Mouse (Mus musculus) testis, postnatal 10 days (tissue): ENCODE results near the gene Cbx3.
"Not testable (repeated sequence)": the region's sequence is repeated elsewhere in the genome, so short reads cannot be mapped to it uniquely, and the experiment has no call there.

Source experiments
- DNase-seq: peaks from one replicate; pipeline ENCODE4 v3.0.0; 2021; ENCODE audit warnings: low spot score

The Cbx3 gene

DNA sequence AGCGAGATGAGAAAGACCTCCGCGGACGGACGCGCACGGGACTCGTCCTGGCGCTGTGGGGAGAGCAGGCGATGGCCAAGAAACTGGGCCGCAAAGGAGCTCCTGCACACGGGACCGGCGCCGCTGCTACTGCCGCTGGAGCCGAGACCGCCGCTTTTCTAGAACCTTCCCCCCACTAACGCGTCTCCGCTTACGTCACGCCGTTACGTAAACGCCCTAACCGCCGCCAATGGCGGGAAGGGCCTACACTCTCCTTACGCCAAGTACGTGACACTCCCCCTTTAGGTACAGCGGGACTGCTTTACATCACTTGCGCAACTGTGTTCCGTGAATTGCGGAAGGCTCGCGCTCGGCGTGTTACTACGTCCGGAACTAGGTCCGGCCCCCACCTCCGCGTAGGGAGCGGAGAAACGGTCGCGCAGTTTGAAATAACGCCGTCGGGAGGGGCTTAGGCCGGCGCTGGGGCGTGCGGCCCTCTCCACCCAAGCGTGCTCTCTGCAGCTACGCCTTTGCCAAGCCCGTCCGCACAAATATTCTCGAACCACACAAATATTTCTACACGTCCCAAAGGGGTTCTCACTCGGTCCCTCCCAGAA is 347 bp upstream of the Cbx3 start, which contains the start of gene Hnrnpa2b1:
Gene Hnrnpa2b1, minus strand, starts transcription at position 180 of the 596 bp plus-strand sequence.
- peak; percentile 98 for DNase-seq

DNA sequence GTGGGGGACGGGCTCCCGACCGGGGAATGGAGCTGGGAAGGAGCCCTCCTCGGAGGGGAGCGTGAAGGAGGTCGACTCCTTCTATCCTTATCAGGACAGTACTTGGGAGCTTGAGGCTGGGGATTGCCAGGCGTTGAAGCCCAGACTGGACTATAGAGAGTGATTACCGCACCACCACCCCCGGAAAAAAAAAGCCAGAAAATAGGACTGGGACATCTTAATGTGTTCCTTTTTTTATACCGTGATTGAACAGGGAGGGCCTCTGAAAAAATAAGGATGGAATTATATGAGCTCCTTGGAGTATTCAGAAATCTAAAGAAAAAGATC is 982 bp downstream of the Cbx3 start:
- no peak for DNase-seq

DNA sequence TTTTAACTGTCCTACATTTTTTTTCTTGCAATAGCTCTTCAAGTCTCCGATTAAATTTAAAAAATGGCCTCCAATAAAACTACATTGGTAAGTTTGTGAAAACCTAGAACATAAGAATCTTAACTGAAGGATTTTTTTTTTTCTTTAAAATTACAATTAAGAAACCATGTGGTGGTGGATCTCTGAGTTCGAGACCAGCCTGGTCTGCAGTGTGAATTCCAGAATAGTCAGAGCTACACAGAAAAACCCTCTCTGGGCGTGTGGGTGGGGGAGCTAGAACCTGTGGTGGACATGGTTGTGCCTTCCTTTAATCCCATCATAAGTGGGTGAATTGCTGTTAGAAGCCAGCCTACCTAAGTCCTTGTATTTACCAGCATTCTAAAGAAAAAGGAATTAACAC is 1.6 kb downstream of the Cbx3 start:
- DNase-seq = no peak

DNA sequence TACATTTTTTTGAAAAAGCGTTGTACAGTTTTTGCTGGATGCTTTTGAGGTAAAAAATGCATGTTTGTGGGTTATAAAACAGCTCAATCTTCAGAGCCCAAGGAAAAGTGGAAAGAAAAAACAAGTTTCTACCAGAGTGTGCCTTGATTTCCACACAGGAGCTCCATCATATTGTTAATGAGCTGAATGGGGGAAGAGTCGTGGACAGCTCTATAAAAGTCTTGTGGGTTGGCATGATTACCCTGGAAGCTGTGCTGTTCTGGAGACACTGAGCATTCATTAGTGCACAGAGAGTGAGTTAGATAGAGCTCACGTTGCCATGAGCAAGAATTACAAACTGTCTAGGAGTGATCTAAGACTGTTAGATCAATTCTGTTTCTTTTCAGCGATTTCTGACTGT is 2.1 kb downstream of the Cbx3 start:
- no peak for DNase-seq

DNA sequence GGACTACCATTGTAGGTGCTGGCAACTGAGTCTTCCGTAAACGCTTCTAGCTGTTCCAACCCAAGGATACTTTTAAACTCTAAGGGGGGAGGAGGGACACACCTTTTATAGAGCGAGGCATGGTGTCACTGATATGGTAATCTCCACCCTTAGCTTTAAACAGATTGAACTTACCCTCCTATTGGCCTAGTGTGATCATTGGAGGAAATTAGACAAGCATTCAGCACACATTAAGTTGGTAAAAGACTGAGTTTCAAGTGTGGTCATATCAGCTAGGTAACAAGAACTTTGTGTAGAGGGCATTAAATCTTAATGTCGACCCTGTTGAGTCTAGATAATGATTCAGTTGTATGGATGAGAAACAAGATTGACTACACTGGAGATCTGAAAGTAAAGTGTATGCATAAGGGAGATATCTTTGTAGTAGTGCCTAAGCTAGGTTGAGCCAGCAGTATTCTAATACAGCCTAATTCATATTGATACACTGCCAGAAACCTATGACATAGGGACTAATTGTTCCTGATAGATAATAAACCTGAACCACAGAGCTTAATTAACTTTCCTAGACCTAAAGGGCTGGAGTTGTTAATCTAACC is 9.1 kb downstream of the Cbx3 start:
- no peak for DNase-seq

DNA sequence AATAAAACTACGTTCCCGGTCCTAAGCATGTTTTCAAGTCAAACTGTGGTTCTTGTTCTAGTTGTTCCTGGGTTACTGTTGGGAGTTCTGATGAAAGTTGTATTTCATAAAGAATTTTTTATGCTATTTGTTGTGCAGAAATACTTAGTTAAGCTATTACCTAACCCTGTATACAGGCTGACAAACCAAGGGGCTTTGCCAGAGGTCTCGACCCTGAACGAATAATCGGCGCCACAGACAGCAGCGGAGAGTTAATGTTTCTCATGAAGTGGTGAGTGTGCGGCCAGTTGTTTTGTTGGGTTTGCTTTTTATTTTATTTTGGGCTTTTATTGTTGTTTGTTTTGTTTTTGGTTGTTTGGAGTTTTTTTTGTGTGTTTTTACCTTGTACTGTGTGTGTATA is 11.4 kb downstream of the Cbx3 start:
- no peak for DNase-seq

DNA sequence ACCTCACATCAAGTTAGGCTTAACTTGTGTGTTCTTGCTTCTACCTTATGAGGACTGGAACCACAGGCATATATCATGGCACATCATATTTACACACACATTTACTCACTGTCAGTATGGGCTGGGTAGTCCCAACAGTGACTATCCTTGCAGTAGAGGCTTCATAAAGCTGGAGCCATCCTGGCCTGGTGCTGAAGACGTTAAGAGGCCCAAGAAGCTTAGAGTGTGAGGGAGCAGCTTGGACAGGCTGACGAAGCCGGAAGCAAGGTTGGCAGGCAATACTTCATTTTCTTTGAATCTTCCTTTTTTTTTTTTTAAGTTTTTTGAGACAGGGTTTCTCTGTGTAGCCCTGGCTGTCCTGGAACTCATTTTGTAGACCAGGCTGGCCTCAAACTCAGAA is 13.7 kb downstream of the Cbx3 start:
- no peak for DNase-seq

DNA sequence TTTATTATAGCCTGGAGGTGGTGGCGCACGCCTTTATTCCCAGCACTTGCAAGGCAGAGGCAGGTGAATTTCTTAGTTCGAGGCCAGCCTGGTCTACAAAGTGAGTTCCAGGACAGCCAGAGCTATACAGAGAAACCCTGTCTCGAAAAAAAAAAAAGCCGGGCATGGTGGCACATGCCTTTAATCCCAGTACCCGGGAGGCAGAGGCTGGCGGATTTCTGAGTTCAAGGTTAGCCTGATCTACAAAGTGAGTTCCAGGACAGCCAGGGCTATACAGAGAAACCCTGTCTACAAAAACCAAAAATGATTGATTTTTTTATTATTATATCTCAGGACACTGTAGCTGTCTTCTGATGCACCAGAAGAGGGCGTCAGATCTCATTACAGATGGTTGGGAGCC is 14.4 kb downstream of the Cbx3 start:
- not testable (repeated sequence) for DNase-seq

DNA sequence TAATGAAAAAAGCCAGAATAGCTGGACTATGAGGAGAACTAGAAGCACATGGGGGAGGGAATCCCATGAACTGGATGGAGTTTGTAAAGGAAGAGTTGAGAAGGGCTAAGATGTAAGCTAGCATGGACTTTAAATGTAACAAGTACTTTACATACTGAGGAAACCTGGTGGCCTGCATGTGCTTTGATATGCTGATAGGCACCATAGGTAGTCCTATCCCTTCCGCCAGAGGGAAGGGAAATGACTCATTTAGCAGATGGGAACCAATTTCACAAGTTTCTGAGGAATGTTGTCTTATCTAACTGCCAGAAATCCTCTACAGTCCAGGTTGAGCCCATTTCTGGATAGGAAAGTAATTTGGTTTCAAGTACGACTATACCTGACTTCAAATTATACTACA is 15.5 kb downstream of the Cbx3 start:
- DNase-seq = no peak

DNA sequence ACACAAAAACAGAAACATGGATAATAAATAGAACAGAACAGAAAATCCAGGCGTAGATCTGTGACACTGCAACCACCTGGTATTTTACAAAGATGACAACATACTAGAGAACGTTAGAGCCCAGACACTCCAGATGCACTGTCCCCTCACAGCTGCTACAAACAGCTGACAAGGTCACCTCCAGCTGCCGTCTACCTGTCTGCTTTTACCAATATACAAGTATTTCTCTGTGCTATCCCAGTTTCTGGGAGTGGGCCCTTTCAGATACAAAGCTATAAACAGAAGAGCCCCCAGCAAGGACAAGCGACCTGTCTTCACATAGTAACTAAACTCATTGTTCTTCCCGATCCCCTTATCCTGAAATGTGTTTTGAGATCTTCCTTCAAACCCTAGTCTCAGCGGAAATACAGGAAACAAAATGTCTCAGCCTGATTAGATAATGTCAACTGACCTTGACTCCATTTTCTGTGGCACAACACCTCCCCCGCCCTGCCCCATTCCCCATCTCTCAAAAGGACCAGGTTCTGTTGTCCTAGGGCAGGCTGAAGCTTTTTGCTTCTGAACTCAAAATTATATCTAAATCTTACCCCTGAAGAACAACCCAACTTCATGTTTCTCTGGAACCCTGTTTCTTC is 16.0 kb downstream of the Cbx3 start:
- DNase-seq = no peak

DNA sequence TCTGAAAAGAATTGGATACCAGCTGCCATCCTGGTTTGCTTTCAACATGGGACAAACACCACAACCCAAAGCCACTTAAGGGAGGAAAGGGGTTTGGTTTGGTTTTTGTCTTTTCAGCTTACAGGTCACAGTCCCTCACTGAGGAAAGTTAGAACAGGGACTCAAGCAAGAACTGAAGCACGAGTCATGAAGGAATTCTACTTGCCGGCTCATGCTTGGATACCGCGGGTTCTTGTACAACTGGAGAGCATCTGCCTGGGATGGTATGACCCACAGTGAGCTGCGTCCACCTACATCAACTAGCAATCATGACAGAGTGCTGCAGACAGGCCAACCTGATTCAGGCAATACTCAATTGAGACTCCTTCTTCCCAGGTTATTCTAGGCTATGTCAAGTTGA is 16.6 kb downstream of the Cbx3 start:
- no peak for DNase-seq

DNA sequence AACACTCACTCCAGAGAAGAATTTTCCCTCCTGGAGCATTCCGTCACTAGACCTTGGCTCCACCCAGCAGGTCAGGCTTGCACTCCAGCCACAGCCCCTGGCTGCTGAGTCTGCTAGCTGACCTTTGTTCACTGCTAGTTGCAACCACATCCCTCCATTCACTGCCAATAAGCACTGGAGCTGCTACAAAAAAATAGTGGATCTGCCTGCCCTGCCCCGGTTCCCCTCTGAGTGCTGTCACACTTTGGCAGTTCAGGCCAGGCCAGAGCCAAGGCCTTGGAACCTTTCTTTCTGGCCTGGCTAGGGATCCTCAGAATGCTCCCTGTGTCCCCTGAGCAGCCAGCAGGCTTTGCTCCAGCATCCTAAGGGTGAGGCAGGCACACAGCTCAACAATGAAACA is 19.6 kb downstream of the Cbx3 start:
- no peak for DNase-seq

DNA sequence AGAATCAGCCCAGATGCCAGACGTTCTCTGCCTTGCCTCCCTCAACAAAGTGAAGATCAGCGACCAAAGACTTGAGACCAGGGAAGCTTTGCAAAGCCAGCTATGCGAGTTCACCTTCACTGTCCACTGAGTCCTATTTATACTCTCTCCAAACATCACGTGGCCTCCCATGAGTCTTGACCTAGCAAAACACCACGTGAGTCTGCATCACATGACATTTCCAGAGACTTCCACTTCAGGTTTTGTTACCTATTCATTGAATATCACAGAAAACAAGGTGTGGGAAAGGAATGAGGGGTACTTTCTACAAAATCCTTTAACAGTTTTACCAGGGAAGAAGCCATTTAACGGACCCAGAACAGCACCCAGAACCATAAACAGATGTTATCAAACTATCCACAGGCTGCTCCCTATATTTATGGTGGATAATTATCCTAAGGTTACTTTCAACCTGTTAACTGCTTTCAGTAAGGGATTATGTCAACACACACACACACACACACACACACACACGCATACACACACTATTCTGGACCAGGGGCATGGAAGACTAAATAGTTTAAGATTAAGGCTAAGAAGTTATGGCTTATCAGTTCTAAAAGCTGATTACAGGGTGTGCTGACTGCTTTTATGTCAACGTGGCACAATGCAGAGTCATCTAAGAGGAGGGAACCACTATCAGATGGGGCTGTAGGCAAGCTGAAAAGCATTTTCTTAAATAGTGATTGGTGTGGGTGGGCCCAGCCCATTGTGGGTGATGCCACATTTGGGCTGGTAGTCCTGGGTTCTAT is 27.4 kb downstream of the Cbx3 start:
- DNase-seq = no peak

DNA sequence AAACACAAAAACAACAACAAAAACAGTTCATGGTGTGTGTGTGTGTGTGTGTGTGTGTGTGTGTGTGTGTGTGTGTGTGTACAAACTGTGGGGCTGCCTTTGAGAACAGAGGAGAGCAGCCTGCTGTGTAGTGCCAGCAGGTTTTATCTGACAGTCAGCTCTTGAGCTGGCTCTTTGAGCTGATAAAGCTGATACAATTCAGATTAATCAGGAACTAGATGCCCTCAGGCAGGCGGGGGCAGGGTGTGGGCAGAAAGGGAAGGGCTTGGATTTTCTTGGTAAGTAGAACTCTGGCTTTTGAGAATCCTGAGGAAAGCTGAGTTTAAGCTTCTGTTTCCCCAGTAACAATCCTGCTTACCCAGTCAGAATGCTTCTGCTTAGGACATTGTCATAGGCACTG is 35.5 kb downstream of the Cbx3 start:
- no peak for DNase-seq

DNA sequence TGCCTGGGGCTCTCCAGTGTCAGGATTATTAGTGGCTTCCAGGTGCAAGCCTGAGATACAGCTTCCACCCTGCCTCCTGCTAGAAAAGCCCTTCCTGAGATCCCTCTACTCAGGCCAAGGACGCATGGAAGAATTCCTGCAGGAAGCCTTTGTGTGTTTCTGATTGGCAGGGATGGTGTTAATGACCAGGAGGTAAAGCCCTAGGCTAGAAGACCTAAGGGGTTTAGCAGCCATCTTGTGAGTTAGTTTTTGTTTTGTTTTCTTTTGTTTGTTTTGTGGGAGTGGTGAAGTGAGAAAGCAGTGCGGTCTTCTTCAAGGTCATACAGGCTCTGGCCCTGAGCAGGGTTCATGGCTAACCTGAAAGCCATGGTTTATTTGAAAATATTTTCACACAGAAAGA is 37.4 kb downstream of the Cbx3 start:
- DNase-seq = no peak

DNA sequence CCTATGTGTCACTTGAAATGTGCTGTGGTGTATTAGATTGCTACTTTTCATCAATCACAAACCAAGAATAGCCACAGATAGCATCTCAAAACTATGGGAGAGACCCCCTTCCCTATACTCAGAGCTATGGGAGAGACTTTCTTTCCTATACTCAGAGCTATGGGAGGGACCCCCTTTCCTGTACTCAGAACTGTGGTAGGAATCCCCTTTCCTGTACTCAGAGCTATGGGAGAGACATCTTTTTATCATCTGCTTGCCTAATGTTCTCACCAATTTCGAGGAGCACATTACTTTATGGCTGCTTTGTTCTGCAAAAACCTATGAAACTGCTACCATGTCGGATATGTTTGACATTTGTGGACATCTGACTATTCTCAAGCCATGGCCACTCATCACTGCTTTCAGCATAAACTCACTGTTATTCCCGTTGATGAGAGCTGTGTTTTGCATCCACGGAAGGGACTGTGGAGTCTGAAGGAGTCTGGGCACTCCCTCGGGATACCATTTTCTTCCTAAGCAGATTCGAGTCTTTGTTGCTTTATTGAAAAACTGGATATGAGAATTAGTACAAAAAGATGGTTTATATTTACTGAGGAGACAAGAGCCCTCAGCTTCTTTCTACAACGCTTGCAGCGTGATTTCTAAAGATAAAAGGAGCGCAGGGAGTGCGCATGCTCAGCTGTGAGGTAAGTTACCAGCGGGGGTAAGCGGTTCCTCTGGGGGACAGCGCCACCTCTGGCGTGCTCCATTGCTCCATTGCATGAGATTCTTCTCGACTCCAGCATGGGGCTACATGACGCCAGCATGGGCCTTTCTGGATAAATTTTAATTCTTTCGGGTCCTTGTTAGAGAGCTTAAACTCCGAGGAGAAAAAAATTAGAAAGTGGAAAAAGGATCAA is 38.8 kb downstream of the Cbx3 start:
- peak; percentile 90 for DNase-seq

DNA sequence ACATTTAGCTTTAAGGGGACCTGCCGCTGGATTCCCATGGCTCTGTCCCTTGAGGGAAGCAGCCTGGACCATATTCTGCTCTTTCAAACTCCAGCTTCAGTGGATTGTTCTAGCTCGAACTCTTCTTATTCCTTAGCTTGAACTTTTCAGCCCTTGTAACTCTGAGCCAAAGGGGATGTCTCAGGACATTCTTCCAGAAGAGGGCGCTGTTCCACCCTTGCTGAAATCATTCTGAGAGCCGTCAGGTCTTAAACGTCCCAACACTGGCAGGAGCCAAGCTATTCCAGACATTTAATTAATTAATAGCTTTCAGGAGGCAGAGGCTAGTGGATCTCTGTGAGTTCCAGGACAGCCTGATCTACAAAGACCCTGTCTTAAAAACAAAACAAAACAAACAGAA is 39.9 kb downstream of the Cbx3 start:
- DNase-seq = peak; percentile 79

DNA sequence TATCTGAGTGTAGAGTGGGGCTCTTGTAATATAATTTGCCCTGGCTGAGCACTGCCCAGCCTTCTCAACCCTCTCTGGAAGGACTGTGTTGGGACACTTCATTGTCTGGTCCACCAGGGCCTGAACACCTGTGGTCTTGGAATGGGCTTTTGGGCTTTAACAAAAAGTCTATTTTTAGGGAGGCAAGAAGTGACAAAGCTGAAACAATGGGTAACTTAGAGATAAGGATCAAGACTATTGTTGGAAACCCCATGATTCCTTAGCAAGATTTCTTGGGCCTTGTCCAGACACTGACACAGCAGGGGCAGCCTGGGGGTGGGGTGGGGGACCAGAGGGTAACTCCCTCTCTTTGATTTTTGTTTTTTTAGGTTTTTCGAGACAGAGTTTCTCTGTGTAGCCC is 40.8 kb downstream of the Cbx3 start:
- no peak for DNase-seq

DNA sequence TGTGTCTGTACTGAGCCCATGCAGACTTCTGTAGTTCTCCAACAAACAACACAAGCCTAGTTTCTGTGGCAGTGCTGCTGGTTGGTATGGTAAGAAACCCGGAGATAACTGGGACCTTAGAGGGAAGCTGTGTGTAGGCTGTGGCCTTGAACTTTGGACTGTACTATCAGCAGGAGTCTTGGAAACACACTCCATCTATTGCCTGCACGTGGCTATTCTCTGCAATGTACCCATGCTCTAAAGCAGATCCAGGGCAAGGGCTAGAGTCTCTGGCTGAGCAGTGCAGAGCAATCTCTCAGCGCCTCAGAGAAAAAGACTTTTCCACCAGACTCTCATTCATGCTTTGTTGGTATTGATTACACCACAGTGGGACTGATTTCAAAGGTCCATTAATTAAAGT is 43.6 kb downstream of the Cbx3 start:
- no peak for DNase-seq

DNA sequence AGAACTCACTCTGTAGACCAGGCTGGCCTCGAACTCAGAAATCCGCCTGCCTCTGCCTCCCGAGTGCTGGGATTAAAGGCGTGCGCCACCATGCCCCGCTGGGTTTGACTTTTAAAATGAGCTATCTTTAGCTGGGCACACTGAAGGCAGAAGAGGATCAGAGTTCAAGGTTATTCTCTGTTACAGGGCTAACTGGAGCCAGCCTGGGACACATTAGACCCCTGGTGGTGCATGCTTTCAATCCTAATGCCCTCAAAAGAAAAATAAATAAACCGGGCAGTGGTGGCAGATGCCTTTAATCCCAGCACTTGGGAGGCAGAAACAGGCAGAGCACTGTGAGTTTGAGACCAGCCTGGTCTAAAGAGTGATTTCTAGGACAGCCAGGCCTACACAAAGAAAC is 44.7 kb downstream of the Cbx3 start:
- no peak for DNase-seq

DNA sequence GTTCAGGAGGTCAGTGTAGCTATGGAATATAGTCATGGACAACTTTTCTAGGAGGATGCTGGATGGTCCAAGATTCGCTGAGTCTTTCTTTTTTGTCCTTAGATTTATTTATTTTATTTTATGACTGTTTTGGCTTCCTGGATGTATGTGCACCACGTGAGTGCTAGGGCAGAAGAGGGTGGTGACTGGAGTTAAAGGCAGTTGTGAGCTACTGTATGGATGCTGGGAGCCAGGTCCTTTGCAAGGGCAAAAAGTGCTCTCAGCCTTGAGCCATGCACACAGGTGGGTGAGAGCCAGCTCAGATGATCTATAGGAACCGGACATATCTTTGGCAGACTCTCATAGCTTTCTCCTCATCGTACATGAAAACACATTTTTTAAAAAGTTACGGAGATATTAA is 53.1 kb downstream of the Cbx3 start:
- no peak for DNase-seq

DNA sequence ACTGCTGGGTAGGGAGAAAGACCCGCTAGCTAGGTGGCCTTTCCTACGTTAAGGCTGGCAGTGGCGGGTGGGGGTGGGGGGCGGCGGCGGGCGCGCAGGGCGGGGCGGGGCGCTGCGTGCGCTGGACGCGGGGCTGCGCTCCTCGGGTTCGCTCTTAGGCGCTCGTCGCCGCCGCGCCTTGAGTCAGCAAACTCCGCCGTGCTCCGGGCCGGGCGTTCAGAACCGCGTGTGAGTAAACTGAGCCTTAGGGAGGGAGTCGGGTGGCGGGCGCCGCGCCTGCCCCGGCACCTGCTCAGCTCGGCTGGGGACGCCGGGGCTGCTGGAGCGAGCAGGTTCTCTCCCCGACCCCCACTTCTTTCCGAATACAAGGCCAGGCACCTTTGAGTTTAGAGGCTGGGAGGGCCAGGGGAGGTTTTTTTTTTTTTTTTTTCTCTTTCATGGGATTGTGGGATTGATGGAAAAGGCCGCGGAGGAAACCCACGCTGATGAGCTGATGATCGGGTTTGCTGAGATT is 53.7 kb downstream of the Cbx3 start, which contains the start of gene Snx10:
Gene Snx10, plus strand, starts transcription at position 95 of the 514 bp plus-strand sequence.
- DNase-seq = peak; percentile 62
